Mouse (Mus musculus): Measurements from ENCODE around the gene Nol11.

- TF ChIP-seq EP300 (IDR thresholded peaks at IDR 0.05; ENCODE audit: insufficient read depth, low read depth, low read length) (peak; percentile 63; the same call in 1 of the 2 replicates), POLR2A (IDR thresholded peaks at IDR 0.05; ENCODE audit: insufficient read depth, low read length) (peak; percentile 7), CTCF (IDR thresholded peaks at IDR 0.05; ENCODE audit: low read depth, low read length) (peak; percentile 99)
Observed at GRCm38 (mm10) chr11:107188565-107189552, at the start of gene Nol11.

All from ES-Bruce4 (cell line).